Comparison of ENCODE assay signal across 20 mouse cellular contexts in the genomic region with DNA sequence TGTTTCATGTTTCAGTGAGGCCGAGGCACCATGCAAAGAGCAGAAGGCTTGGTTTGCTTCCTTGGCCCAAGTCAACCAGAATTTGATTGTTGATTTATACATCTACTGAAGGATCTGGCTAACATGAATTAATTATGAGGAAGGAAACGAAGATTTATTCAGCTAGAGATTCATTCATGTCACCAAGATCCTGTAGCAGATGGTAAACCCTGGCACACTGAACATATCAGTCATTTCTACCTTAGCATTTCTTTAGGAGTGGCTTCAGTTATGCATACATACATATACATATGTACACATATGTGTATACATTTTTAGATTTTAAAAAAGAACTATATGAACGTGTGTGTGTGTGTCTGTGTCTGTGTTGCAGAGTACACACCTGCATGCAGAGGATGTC.
"Had no signal": no experiment of that assay in that cellular context is flagged by ENCODE, and none has a peak within 500 bp of the region (broad histone marks: within the 10 kb centered on the region; RNA-seq: fewer than 3 reads in every experiment).

No protein-coding gene starts in this region.

- H3K9ac ChIP-seq: lung, embryonic 14.5 days; midbrain, embryonic 12.5 days; neural tube, embryonic 13.5 days; neural tube, embryonic 15.5 days had no signal

- H3K4me1 ChIP-seq: midbrain, embryonic 10.5 days; midbrain, embryonic 12.5 days; neural tube, embryonic 13.5 days; neural tube, embryonic 15.5 days had no signal

- H3K4me2 ChIP-seq: lung, embryonic 14.5 days; midbrain, embryonic 12.5 days; neural tube, embryonic 13.5 days; neural tube, embryonic 15.5 days had no signal

- H3K36me3 ChIP-seq: midbrain, embryonic 10.5 days; midbrain, embryonic 12.5 days; neural tube, embryonic 13.5 days; neural tube, embryonic 15.5 days had no signal

- H3K27me3 ChIP-seq: megakaryocyte, embryonic 14.5 days; midbrain, embryonic 12.5 days; neural tube, embryonic 13.5 days; neural tube, embryonic 15.5 days had no signal

- H3K4me3 ChIP-seq: megakaryocyte, embryonic 14.5 days; midbrain, embryonic 10.5 days; midbrain, embryonic 12.5 days; myocyte; neural tube, embryonic 13.5 days; neural tube, embryonic 15.5 days had no signal

- DNase-seq: lung, adult 18-20 months; lung, embryonic 14.5 days; lung, postnatal 10 days; lung, postnatal 4 days; midbrain, embryonic 14.5 days; retina, postnatal 1 day; right cerebral cortex, adult 18-20 months; right cerebral cortex, postnatal 25 days; right cerebral cortex, postnatal 4 days; spleen, adult 18-20 months; thymus, adult 18-20 months; thymus, postnatal 14 days; thymus, postnatal 36 days had no signal

- H3K27ac ChIP-seq: midbrain, embryonic 10.5 days; midbrain, embryonic 12.5 days; neural tube, embryonic 13.5 days; neural tube, embryonic 15.5 days had no signal

- ATAC-seq: midbrain, embryonic 16.5 days had no signal

- H3K9me3 ChIP-seq: midbrain, embryonic 10.5 days; midbrain, embryonic 12.5 days; neural tube, embryonic 13.5 days; neural tube, embryonic 15.5 days had no signal
